Mouse (Mus musculus): ENCODE measurements around the gene Fxyd2. TPM values are rescaled to one million over a fixed set of nuclear protein-coding genes. Genes with fewer than 3 reads are reported as not detected.

The Fxyd2 gene
- polyA plus RNA-seq, 1 experiment from 2014 or later, result 2.5 TPM

GRCm38 (mm10) chr9:45413478-45414140 is 14.1 kb downstream of the Fxyd2 start:
- Histone ChIP-seq H3K9ac (ENCODE audit: low read length) (no peak overlapping the region), H3K4me3 (ENCODE audit: low read length) (no peak overlapping the region), H3K9me3 (ENCODE audit: control insufficient read depth, low read length) (no peaks in the 10 kb centered on the region), H3K36me3 (ENCODE audit: control insufficient read depth, insufficient read depth, low read length) (no peaks in the 10 kb centered on the region), H3K4me1 (replicated peaks; ENCODE audit: control insufficient read depth, insufficient read depth, low read length) (no peaks in the 10 kb centered on the region), H3K4me2 (ENCODE audit: low read depth, low read length) (no peak overlapping the region), H3K27ac (ENCODE audit: low read length) (no peak overlapping the region), H3K27me3 (ENCODE audit: control insufficient read depth, insufficient read depth, low read depth, low read length) (no peaks in the 10 kb centered on the region)
- 55% methylated on average over 5 of the region's 5 CpGs for WGBS
- ATAC-seq (ENCODE audit: low read depth), result no peak

DNA sequence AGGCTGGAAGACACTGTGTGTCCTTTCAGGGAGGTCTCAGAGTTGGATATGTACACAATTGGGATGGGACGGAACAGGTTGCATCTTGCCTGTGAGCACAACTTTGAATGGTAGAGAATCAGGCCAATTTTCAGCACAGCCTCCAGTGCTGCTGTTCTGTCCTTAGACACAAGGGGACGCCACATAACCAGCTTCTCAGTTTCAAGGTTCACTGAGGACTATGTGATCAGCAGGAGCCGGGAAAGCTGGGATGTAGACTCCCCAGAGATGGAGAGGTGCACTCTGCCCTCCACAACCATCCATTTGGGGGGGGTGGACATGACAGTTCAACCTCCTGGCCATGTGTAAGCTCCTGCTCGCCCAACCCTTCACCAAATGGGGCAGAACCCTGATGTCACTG is 16.4 kb downstream of the Fxyd2 start:
- Histone ChIP-seq H3K4me3 (ENCODE audit: low read length) (no peak overlapping the region), H3K36me3 (ENCODE audit: control insufficient read depth, insufficient read depth, low read length) (no peaks in the 10 kb centered on the region), H3K27ac (ENCODE audit: low read length) (no peak overlapping the region), H3K9me3 (ENCODE audit: control insufficient read depth, low read length) (no peaks in the 10 kb centered on the region), H3K27me3 (ENCODE audit: control insufficient read depth, insufficient read depth, low read depth, low read length) (no peaks in the 10 kb centered on the region), H3K4me2 (ENCODE audit: low read depth, low read length) (no peak overlapping the region), H3K4me1 (replicated peaks; ENCODE audit: control insufficient read depth, insufficient read depth, low read length) (no peaks in the 10 kb centered on the region), H3K9ac (ENCODE audit: low read length) (no peak overlapping the region)
- WGBS, result 38% methylated on average over 4 of the region's 4 CpGs
- no peak for ATAC-seq (ENCODE audit: low read depth)

- H3K9ac ChIP-seq (ENCODE audit: low read length), result peak overlapping the region; percentile 49
These were observed 17.8 kb downstream of the Fxyd2 start for GRCm38 (mm10) chr9:45417245-45417644.

GRCm38 (mm10) chr9:45418252-45418651 is 18.8 kb downstream of the Fxyd2 start:
- WGBS, result 54% methylated on average over 8 of the region's 8 CpGs
- Histone ChIP-seq H3K4me3 (ENCODE audit: low read length) (no peak overlapping the region), H3K4me1 (replicated peaks; ENCODE audit: control insufficient read depth, insufficient read depth, low read length) (no peaks in the 10 kb centered on the region)

More at GRCm38 (mm10) chr9:45417245-45417644, 17.8 kb downstream of the Fxyd2 start:
- WGBS, result 16% methylated on average over 8 of the region's 8 CpGs
- peak overlapping the region; percentile 37 for H3K4me2 ChIP-seq (ENCODE audit: low read depth, low read length)
- H3K4me3 ChIP-seq (ENCODE audit: low read length), result peak overlapping the region; percentile 34
- ATAC-seq (ENCODE audit: low read depth), result no peak
- H3K4me1 ChIP-seq (replicated peaks; ENCODE audit: control insufficient read depth, insufficient read depth, low read length), result no peaks in the 10 kb centered on the region
- no peaks in the 10 kb centered on the region for H3K9me3 ChIP-seq (ENCODE audit: control insufficient read depth, low read length)
- H3K27me3 ChIP-seq (ENCODE audit: control insufficient read depth, insufficient read depth, low read depth, low read length), result no peaks in the 10 kb centered on the region
- H3K27ac ChIP-seq (ENCODE audit: low read length), result no peak overlapping the region
- no peaks in the 10 kb centered on the region for H3K36me3 ChIP-seq (ENCODE audit: control insufficient read depth, insufficient read depth, low read length)

GRCm38 (mm10) chr9:45421209-45421608 is 21.7 kb downstream of the Fxyd2 start:
- Histone ChIP-seq H3K27ac (ENCODE audit: low read length) (no peak overlapping the region), H3K27me3 (ENCODE audit: control insufficient read depth, insufficient read depth, low read depth, low read length) (no peaks in the 10 kb centered on the region), H3K4me1 (replicated peaks; ENCODE audit: control insufficient read depth, insufficient read depth, low read length) (no peaks in the 10 kb centered on the region), H3K9ac (ENCODE audit: low read length) (no peak overlapping the region), H3K4me2 (ENCODE audit: low read depth, low read length) (no peak overlapping the region), H3K9me3 (ENCODE audit: control insufficient read depth, low read length) (no peaks in the 10 kb centered on the region), H3K36me3 (ENCODE audit: control insufficient read depth, insufficient read depth, low read length) (no peaks in the 10 kb centered on the region), H3K4me3 (ENCODE audit: low read length) (no peak overlapping the region)
- no peak for ATAC-seq (ENCODE audit: low read depth)
- 67% methylated on average over 8 of the region's 8 CpGs for WGBS

More at GRCm38 (mm10) chr9:45418252-45418651, 18.8 kb downstream of the Fxyd2 start:
- no peak overlapping the region for H3K27ac ChIP-seq (ENCODE audit: low read length)
- H3K9me3 ChIP-seq (ENCODE audit: control insufficient read depth, low read length), result no peaks in the 10 kb centered on the region
- H3K4me2 ChIP-seq (ENCODE audit: low read depth, low read length), result no peak overlapping the region
- no peaks in the 10 kb centered on the region for H3K36me3 ChIP-seq (ENCODE audit: control insufficient read depth, insufficient read depth, low read length)
- H3K9ac ChIP-seq (ENCODE audit: low read length), result no peak overlapping the region
- no peaks in the 10 kb centered on the region for H3K27me3 ChIP-seq (ENCODE audit: control insufficient read depth, insufficient read depth, low read depth, low read length)
- ATAC-seq (ENCODE audit: low read depth), result no peak

DNA sequence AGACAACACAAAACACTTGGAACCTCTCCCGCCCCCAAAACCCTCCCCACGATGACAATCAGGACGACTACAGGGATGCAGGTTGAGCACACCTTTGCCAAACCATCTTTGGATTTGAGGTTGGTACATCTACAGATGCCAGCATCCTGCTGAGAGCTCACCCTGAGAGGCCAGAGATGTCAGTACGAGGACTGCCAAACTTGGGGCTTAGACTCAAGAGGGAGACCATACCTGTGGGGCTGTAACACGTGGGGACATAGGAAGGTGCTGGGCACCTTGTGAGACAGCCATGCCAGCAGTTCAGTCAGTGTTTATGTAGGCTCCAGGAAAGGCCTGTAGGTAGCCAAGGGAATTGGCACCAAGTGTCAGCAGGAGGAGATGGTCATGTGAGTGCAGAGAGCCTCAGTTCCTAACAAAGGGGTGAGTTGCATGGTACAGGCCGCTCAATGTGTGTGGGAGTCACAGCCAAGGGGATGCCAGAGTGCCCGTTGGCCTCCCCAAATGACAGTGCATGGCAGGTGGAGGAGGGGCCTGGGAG is 23.4 kb downstream of the Fxyd2 start:
- H3K36me3 ChIP-seq (ENCODE audit: control insufficient read depth, insufficient read depth, low read length), result no peaks in the 10 kb centered on the region
- no peaks in the 10 kb centered on the region for H3K4me1 ChIP-seq (replicated peaks; ENCODE audit: control insufficient read depth, insufficient read depth, low read length)
- H3K9ac ChIP-seq (ENCODE audit: low read length), result no peak overlapping the region
- H3K27me3 ChIP-seq (ENCODE audit: control insufficient read depth, insufficient read depth, low read depth, low read length), result no peaks in the 10 kb centered on the region
- WGBS, result 64% methylated on average over 7 of the region's 7 CpGs
- no peak overlapping the region for H3K4me3 ChIP-seq (ENCODE audit: low read length)
- ATAC-seq (ENCODE audit: low read depth), result no peak
- no peaks in the 10 kb centered on the region for H3K9me3 ChIP-seq (ENCODE audit: control insufficient read depth, low read length)
- no peak overlapping the region for H3K4me2 ChIP-seq (ENCODE audit: low read depth, low read length)
- no peak overlapping the region for H3K27ac ChIP-seq (ENCODE audit: low read length)

DNA sequence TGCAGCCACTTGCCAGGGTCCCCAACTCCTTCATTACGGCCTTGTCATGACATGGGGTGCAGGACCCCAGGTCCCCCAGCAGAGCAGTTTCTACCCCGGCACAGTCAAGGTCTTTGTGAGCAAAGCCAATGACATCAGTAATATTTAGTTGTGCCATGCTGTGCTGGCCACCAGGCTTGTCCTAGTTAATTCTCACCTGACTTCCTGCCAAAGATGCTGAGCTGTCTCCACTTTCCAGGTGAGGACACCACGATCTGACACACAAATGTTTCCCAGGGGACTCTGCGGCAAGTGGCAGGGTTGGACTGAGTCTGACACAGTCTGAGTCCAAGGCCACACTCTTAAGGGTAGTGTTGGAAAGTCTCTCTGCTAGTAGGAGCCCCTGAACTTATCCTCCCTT is 27.0 kb downstream of the Fxyd2 start, which contains the start of gene Dscaml1:
Dscaml1 (plus strand) TSS at position 173 of the 400 bp plus-strand sequence.
- no peak within 1 kb of the TSS for H3K27ac ChIP-seq (ENCODE audit: low read length)
- WGBS, result 75% methylated on average over 4 of the region's 4 CpGs
- ATAC-seq (ENCODE audit: low read depth), result no peak
- no peak within 1 kb of the TSS for H3K4me3 ChIP-seq (ENCODE audit: low read length)
- no peak within 1 kb of the TSS for H3K9ac ChIP-seq (ENCODE audit: low read length)
- peaks cover 30% of the 10 kb centered on the region for H3K27me3 ChIP-seq (ENCODE audit: control insufficient read depth, insufficient read depth, low read depth, low read length)
- H3K36me3 ChIP-seq (ENCODE audit: control insufficient read depth, insufficient read depth, low read length), result no peaks in the 10 kb centered on the region
- no peak within 1 kb of the TSS for H3K4me2 ChIP-seq (ENCODE audit: low read depth, low read length)
- peaks cover 5% of the 10 kb centered on the region for H3K4me1 ChIP-seq (replicated peaks; ENCODE audit: control insufficient read depth, insufficient read depth, low read length)
- H3K9me3 ChIP-seq (ENCODE audit: control insufficient read depth, low read length), result no peaks in the 10 kb centered on the region

GRCm38 (mm10) chr9:45429392-45429791 is 29.9 kb downstream of the Fxyd2 start:
- ATAC-seq (ENCODE audit: low read depth), result no peak
- peaks cover 49% of the 10 kb centered on the region for H3K27me3 ChIP-seq (ENCODE audit: control insufficient read depth, insufficient read depth, low read depth, low read length)
- no peak overlapping the region for H3K4me3 ChIP-seq (ENCODE audit: low read length)
- H3K4me1 ChIP-seq (replicated peaks; ENCODE audit: control insufficient read depth, insufficient read depth, low read length), result peaks cover 5% of the 10 kb centered on the region
- no peak overlapping the region for H3K27ac ChIP-seq (ENCODE audit: low read length)
- no peaks in the 10 kb centered on the region for H3K9me3 ChIP-seq (ENCODE audit: control insufficient read depth, low read length)
- no peak overlapping the region for H3K9ac ChIP-seq (ENCODE audit: low read length)
- H3K36me3 ChIP-seq (ENCODE audit: control insufficient read depth, insufficient read depth, low read length), result no peaks in the 10 kb centered on the region
- no peak overlapping the region for H3K4me2 ChIP-seq (ENCODE audit: low read depth, low read length)
- 17% methylated on average over 5 of the region's 5 CpGs for WGBS

- ATAC-seq (ENCODE audit: low read depth), result no peak
- Histone ChIP-seq H3K4me3 (ENCODE audit: low read length) (peak overlapping the region; percentile 39), H3K27ac (ENCODE audit: low read length) (no peak overlapping the region), H3K9ac (ENCODE audit: low read length) (no peak overlapping the region), H3K9me3 (ENCODE audit: control insufficient read depth, low read length) (no peaks in the 10 kb centered on the region), H3K4me2 (ENCODE audit: low read depth, low read length) (peak overlapping the region; percentile 55), H3K36me3 (ENCODE audit: control insufficient read depth, insufficient read depth, low read length) (no peaks in the 10 kb centered on the region), H3K4me1 (replicated peaks; ENCODE audit: control insufficient read depth, insufficient read depth, low read length) (peaks cover 5% of the 10 kb centered on the region), H3K27me3 (ENCODE audit: control insufficient read depth, insufficient read depth, low read depth, low read length) (peaks cover 49% of the 10 kb centered on the region)
- 2% methylated on average over 54 of the region's 54 CpGs for WGBS
These were observed 30.7 kb downstream of the Fxyd2 start for GRCm38 (mm10) chr9:45429951-45430697.
